Mouse (Mus musculus) left cerebral cortex, adult 2 months (tissue): ENCODE measurements around the gene Cecr2. TPM values are rescaled to one million over a fixed set of nuclear protein-coding genes. Genes with fewer than 3 reads are reported as not detected.

ENCODE experiments used
- DNase-seq, 2 experiments: peaks; one replicate each; pipeline ENCODE4 v3.0.0; 2021 to 2022; ENCODE audit warnings: low spot score in 2 of 2, mixed read lengths in 1 of 2; ENCODE audit errors: extremely low spot score in 1 of 2
- H3K27ac ChIP-seq: fragments of 200-600 bp; 2 replicates; pipeline ENCODE4 v1.8.1; 2022
- H3K4me3 ChIP-seq: fragments of 200-600 bp; 2 replicates; pipeline ENCODE4 v1.8.1; 2022
- CTCF ChIP-seq: fragments of 200-600 bp; IDR thresholded peaks from 2 replicates; pipeline ENCODE4 v1.8.1; 2022; ENCODE audit warnings: antibody characterized with exemption, mild to moderate bottlenecking, moderate library complexity
- intact Hi-C: fragments of 180-260 bp; cut with DNase I; formaldehyde crosslinking; loops from one replicate; pipeline ENCODE4 v1.15.1; 2025
- total RNA-seq, 2 experiments: library from RNA; stranded (reverse); gene quantifications; 2 replicates each; pipeline ENCODE4 v1.2.3; 2021

Gene Cecr2
- total RNA-seq, 2 experiments from 2014 or later, result 3.1 to 4.1 TPM

- intact Hi-C loops, result loop anchor here (1.0 to 10.0 kb wide), 3 partner anchors 134 to 302 kb away; no protein-coding TSS in a partner anchor
- no peak overlapping the region for H3K27ac ChIP-seq
- DNase-seq, result peak in 1 of 2 experiments; percentile 19
- TF ChIP-seq CTCF, result peak; percentile 87
- H3K4me3 ChIP-seq, result no peak overlapping the region
These were observed 70.4 kb downstream of the Cecr2 start for GRCm38 (mm10) chr6:120736566-120736965.

- H3K27ac ChIP-seq, result no peak overlapping the region
- DNase-seq, result no peak
- H3K4me3 ChIP-seq, result no peak overlapping the region
- intact Hi-C loops, result no loop called here
- no peak for TF ChIP-seq CTCF
These were observed 77.0 kb downstream of the Cecr2 start for GRCm38 (mm10) chr6:120743130-120743529.

GRCm38 (mm10) chr6:120744266-120744665 lies 78.1 kb downstream of the Cecr2 start:
- Histone ChIP-seq H3K27ac (no peak overlapping the region), H3K4me3 (no peak overlapping the region)
- TF ChIP-seq CTCF, result no peak
- intact Hi-C loops, result no loop called here
- DNase-seq, result no peak

- H3K27ac ChIP-seq, result no peak overlapping the region
- intact Hi-C loops, result no loop called here
- H3K4me3 ChIP-seq, result no peak overlapping the region
- DNase-seq, result no peak
- TF ChIP-seq CTCF, result no peak
These were observed 80.2 kb downstream of the Cecr2 start for GRCm38 (mm10) chr6:120746416-120746815.

- intact Hi-C loops, result no loop called here
- DNase-seq, result no peak
- no peak for TF ChIP-seq CTCF
- H3K4me3 ChIP-seq, result no peak overlapping the region
- H3K27ac ChIP-seq, result no peak overlapping the region
These were observed 95.0 kb downstream of the Cecr2 start for GRCm38 (mm10) chr6:120761151-120761550.

- no peak overlapping the region for H3K27ac ChIP-seq
- intact Hi-C loops, result no loop called here
- TF ChIP-seq CTCF, result no peak
- no peak overlapping the region for H3K4me3 ChIP-seq
- no peak for DNase-seq
These were observed 103.8 kb downstream of the Cecr2 start for GRCm38 (mm10) chr6:120769972-120770371.

- TF ChIP-seq CTCF, result peak; percentile 32
- H3K27ac ChIP-seq, result no peak overlapping the region
- no peak overlapping the region for H3K4me3 ChIP-seq
- no peak for DNase-seq
- intact Hi-C loops, result no loop called here
These were observed 105.2 kb downstream of the Cecr2 start for GRCm38 (mm10) chr6:120771366-120771765.

GRCm38 (mm10) chr6:120772025-120772424 lies 105.9 kb downstream of the Cecr2 start:
- TF ChIP-seq CTCF, result no peak
- DNase-seq, result no peak
- intact Hi-C loops, result no loop called here
- H3K27ac ChIP-seq, result peak overlapping the region; percentile 13
- no peak overlapping the region for H3K4me3 ChIP-seq

GRCm38 (mm10) chr6:120773149-120773628 lies 107.0 kb downstream of the Cecr2 start, which contains the start of gene Slc25a18:
TSS of gene Slc25a18 (plus strand) at chr6:120773578.
- intact Hi-C loops, result no loop called here
- no peak for TF ChIP-seq CTCF
- Histone ChIP-seq H3K27ac (peak within 1 kb of the TSS; percentile 75), H3K4me3 (peak within 1 kb of the TSS; percentile 26)
- peak in 1 of 2 experiments; percentile 44 for DNase-seq

- peak overlapping the region; percentile 26 for H3K4me3 ChIP-seq
- intact Hi-C loops, result no loop called here
These were observed 107.6 kb downstream of the Cecr2 start for GRCm38 (mm10) chr6:120773763-120774162.

GRCm38 (mm10) chr6:120776286-120776685 lies 110.1 kb downstream of the Cecr2 start:
- TF ChIP-seq CTCF, result no peak
- DNase-seq, result no peak
- intact Hi-C loops, result no loop called here
- no peak overlapping the region for H3K4me3 ChIP-seq
- no peak overlapping the region for H3K27ac ChIP-seq

More at GRCm38 (mm10) chr6:120773763-120774162, 107.6 kb downstream of the Cecr2 start:
- H3K27ac ChIP-seq, result peak overlapping the region; percentile 75
- DNase-seq, result no peak
- no peak for TF ChIP-seq CTCF

- intact Hi-C loops, result no loop called here
- H3K4me3 ChIP-seq, result no peak overlapping the region
- TF ChIP-seq CTCF, result no peak
- DNase-seq, result no peak
- H3K27ac ChIP-seq, result no peak overlapping the region
These were observed 111.4 kb downstream of the Cecr2 start for GRCm38 (mm10) chr6:120777533-120777932.

- no peak for DNase-seq
- H3K4me3 ChIP-seq, result no peak overlapping the region
- H3K27ac ChIP-seq, result no peak overlapping the region
- intact Hi-C loops, result no loop called here
- no peak for TF ChIP-seq CTCF
These were observed 112.1 kb downstream of the Cecr2 start for GRCm38 (mm10) chr6:120778226-120778625.
